Mouse (Mus musculus) splenic B cell, adult 2 months (primary cell): ENCODE results near the gene AC131692.1.

ENCODE experiments used
- DNase-seq: peaks from one replicate; pipeline ENCODE4 v3.0.0-alpha.2; 2011; ENCODE audit warnings: low read depth, low spot score
- H3K27me3 ChIP-seq: 2 replicates; pipeline ENCODE4 v1.6.1; 2012; ENCODE audit warnings: mild to moderate bottlenecking, low read length, moderate library complexity, mixed read lengths; ENCODE audit not compliant: control insufficient read depth, poor library complexity, insufficient read depth, severe bottlenecking
- H3K36me3 ChIP-seq: 2 replicates; pipeline ENCODE4 v1.6.1; 2012; ENCODE audit warnings: mild to moderate bottlenecking, low read length, moderate library complexity, mixed read lengths; ENCODE audit not compliant: control insufficient read depth, poor library complexity, insufficient read depth, severe bottlenecking

The AC131692.1 gene

DNA sequence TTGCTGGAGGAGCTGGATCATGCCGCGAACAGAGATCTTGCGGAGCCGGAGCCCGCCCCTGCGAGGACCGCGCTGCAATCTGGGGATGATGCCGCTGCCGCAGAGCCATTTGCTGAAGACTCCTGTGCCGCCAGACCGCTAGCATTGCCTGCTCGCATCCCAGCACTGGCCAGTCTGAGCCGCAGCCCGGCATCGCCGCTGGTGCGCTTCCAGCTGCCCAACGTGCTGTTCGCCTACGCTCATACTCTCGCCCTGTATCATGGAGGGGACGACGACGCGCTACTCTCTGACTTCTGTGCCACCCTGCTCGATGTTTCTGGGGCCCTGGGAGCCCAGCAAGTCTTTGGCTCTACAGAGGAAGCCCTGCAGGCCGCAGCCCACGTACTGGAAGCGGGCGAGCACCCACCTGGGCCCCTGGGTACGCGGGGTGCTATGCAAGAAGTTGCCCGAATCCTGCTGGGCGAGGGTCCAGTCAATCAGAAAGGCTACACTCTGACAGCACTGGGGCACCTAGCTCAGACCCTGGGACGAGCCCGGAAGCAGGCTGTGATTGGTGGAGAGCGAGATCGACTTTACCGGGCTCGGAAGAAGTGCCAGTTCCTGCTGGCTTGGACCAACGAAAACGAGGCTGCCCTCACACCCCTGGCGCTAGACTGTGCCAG lies 32.4 kb upstream of the AC131692.1 start:
- Histone ChIP-seq H3K27me3 (no peaks in the 10 kb centered on the region), H3K36me3 (peaks cover 3% of the 10 kb centered on the region)
- DNase-seq = peak; percentile 66

- no peak for DNase-seq
- H3K27me3 ChIP-seq = no peaks in the 10 kb centered on the region
- peaks cover 3% of the 10 kb centered on the region for H3K36me3 ChIP-seq
Measured at GRCm38 (mm10) chr19:6062418-6062817, 31.8 kb upstream of the AC131692.1 start.

DNA sequence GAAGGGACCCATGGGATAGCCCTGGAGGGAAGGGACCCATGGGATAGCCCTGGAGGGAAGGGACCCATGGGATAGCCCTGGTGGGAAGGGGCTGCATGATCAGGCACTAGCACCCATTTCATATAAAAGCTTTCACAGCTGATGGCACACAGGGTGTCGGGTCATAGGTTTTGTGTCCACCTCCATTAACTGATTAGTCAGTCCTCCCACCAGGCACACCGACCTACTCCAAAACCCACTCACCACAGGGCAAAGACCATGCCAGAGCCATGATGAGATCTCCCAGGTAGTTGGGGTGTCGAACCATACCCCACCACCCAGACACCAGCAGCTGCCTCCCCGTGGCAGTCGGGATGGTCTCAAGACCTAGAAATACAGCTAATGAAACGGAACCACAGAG lies 31.1 kb upstream of the AC131692.1 start:
- H3K27me3 ChIP-seq = no peaks in the 10 kb centered on the region
- H3K36me3 ChIP-seq = peaks cover 3% of the 10 kb centered on the region
- no peak for DNase-seq

DNA sequence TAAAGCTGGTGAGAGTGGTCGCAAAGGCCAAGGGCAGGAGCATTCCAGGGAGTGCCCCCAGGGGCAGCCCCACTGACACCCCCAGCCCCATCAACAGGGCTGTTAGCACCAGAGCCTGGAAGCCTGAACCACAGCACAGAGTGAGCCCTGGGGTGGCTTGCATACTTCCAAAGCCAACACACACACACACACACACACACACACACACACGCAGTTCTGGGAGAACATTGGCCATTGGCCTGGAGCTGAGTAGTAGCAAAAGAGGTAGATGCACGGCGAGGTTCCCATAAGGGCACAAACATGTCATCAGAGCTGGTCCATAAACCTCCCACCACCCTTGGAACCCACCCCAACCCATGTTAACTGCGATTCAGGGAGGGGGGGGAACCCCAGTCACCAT lies 27.6 kb upstream of the AC131692.1 start:
- Histone ChIP-seq H3K36me3 (no peaks in the 10 kb centered on the region), H3K27me3 (no peaks in the 10 kb centered on the region)
- DNase-seq = no peak

- DNase-seq = peak; percentile 90
- Histone ChIP-seq H3K27me3 (no peaks in the 10 kb centered on the region), H3K36me3 (no peaks in the 10 kb centered on the region)
Measured at GRCm38 (mm10) chr19:6067011-6067723, 27.1 kb upstream of the AC131692.1 start.

DNA sequence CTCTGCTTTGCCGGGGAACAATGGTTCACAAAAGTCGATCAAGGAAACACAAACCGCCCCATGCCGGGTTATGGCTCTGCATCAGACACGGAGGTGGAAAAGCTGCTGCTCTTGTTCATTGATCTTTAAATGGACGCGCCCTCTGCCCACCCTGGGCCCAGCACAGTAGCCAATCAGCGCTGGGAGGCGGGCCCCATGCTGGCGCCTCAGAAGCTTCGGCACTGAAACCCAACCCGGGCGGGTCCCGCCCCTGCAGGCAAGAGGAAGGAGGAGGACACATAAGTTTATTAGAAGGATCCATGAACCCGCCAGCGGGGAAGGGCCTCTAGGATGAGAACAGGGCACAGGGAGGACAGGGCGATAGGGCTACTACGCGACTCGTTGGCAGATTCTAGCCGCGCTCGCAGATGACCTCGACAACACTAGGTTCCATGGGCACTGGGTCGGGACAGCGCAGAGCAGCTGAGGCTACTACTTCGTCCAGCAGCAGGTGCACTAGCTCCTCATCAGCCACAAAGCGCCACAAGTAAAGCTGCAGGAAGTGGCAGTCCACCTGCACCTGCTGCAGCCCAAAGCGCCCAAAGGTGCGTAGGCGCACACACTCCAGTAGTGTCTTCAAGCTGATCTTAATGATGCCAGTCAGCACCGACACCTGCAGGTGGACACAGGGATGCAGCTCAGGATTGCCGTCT lies 26.3 kb upstream of the AC131692.1 start, which contains the start of gene Tm7sf2:
Tm7sf2 (minus strand) TSS at position 650 of the 692 bp plus-strand sequence.
- peak; percentile 87 for DNase-seq
- Histone ChIP-seq H3K36me3 (no peaks in the 10 kb centered on the region; the same call in 1 of the 2 replicates), H3K27me3 (no peaks in the 10 kb centered on the region)

- H3K27me3 ChIP-seq = no peaks in the 10 kb centered on the region
- no peaks in the 10 kb centered on the region; the same call in 1 of the 2 replicates for H3K36me3 ChIP-seq
- peak; percentile 38 for DNase-seq
Measured at GRCm38 (mm10) chr19:6068951-6069350, 25.3 kb upstream of the AC131692.1 start.

DNA sequence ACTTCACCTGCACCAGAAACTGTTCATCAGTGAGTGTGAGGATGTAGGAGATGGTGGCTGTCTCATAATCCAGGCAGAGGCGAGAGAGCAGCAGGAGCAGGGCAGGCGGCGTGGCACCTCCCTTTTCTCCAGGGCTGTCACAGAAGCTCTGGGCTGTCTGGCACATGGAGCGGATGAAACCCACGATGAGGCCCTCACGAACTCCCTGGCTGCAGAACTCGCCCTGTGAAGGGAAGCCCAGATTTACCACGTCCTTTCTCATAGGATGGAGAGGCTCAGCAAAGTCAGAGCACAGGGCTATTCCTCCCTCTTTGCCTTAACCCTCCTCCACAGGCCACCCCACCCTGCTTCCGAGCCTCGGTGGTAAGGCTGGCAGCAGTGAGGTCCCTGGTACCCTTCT lies 24.4 kb upstream of the AC131692.1 start:
- no peak for DNase-seq
- H3K27me3 ChIP-seq = no peaks in the 10 kb centered on the region
- no peaks in the 10 kb centered on the region; the same call in 1 of the 2 replicates for H3K36me3 ChIP-seq

GRCm38 (mm10) chr19:6070571-6071250 lies 23.5 kb upstream of the AC131692.1 start:
- Histone ChIP-seq H3K27me3 (no peaks in the 10 kb centered on the region), H3K36me3 (no peaks in the 10 kb centered on the region; the same call in 1 of the 2 replicates)
- DNase-seq = peak; percentile 65

DNA sequence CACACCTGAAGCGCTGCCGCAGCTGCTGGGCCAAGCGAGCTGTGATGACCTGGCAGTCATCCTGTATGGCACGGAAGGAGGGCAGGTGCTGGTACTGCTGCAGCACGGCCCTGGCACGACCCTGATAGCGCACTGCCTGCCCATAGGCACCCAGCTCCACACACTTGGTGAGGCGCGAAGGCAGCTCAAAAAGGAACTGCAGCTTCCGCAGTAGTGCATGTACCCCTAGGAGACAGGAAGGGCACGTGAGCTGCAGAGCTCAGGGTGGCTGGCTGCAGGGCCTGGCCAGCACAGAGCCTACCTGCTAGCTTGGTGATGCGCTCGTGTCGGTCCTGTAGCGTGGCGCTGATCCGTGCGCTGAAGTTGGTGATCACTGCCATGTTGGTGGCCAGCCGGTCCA lies 23.0 kb upstream of the AC131692.1 start:
- peak; percentile 43 for DNase-seq
- no peaks in the 10 kb centered on the region; the same call in 1 of the 2 replicates for H3K36me3 ChIP-seq
- no peaks in the 10 kb centered on the region for H3K27me3 ChIP-seq

DNA sequence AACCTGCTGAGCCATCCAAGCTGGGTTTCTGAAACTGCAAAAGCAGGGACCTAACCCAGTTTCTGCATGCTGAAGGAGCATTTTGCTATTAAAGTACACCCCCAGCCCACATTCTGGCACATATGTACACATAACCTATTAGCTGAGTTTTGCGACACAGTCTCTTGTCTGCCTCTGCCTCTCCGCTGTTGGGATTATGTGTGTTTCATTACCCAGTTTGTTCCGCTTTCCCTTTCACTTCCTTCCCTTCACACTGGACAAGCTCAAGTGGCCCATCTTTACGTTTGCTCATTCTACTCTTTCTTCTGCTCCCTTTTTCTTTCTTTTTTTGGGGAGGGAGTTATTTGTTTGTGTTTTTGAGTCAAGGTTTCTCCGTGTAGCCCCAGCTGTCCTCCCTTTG lies 20.3 kb upstream of the AC131692.1 start:
- Histone ChIP-seq H3K27me3 (no peaks in the 10 kb centered on the region), H3K36me3 (no peaks in the 10 kb centered on the region; the same call in 1 of the 2 replicates)
- no peak for DNase-seq

- DNase-seq = peak; percentile 93
- no peaks in the 10 kb centered on the region for H3K27me3 ChIP-seq
- H3K36me3 ChIP-seq = peaks cover 2% of the 10 kb centered on the region; the same call in 1 of the 2 replicates
Measured at GRCm38 (mm10) chr19:6076564-6077393, 17.4 kb upstream of the AC131692.1 start, which contains the start of gene Vps51. Gene Vps51, minus strand, starts transcription at chr19:6077231.

DNA sequence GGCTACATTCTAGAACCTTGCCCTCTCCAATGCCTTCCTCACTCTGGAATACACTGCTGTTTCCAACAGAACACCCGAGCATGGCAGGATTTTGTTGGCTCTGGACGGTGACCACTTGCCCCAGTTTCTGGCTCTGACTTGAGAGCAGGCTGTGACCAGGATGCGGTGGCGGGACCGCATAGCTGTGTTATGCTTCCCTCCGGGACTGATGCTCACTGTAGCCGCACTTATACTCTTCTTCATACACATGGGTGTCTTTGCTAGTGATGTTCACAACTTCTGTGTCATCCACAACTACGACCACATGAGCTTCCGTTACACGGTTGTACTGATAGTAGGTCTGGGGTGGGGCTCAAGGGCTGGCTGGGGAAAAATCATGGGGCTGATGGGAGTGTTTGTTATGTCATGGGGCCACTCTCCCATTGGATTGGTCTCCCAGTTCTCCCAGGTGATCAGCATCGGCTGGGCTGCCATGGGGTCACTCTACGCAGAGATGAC lies 14.2 kb upstream of the AC131692.1 start, which contains the start of gene Tmem262:
Tmem262 (plus strand) TSS at position 51 of the 498 bp plus-strand sequence.
- Histone ChIP-seq H3K27me3 (no peaks in the 10 kb centered on the region), H3K36me3 (peaks cover 2% of the 10 kb centered on the region; the same call in 1 of the 2 replicates)
- DNase-seq = no peak
